Mouse (Mus musculus) heart, embryonic 12.5 days (tissue): ENCODE results near the gene Rem2. TPM values are rescaled to one million over a fixed set of nuclear protein-coding genes. Genes with fewer than 3 reads are reported as not detected.

ENCODE experiments used
- ATAC-seq: fragments of 200-750 bp; cut with Nextera tagmentation; 2 replicates; pipeline ENCODE4 v1.8.0; 2017; ENCODE audit warnings: moderate TSS enrichment, moderate library complexity; ENCODE audit not compliant: insufficient number of reproducible peaks, low FRiP score
- H3K27ac ChIP-seq: fragments of 300-500 bp; sonication (generic); 2 replicates; pipeline ENCODE4 v1.5.1; 2016; ENCODE audit warnings: mild to moderate bottlenecking, moderate library complexity; ENCODE audit not compliant: poor library complexity, severe bottlenecking
- H3K27me3 ChIP-seq: fragments of 300-500 bp; sonication (generic); replicated peaks from 2 replicates; pipeline ENCODE4 v1.6.1; 2016; ENCODE audit warnings: mild to moderate bottlenecking, moderate library complexity
- H3K36me3 ChIP-seq: fragments of 300-500 bp; sonication (generic); 2 replicates; pipeline ENCODE4 v1.6.1; 2016; ENCODE audit warnings: mild to moderate bottlenecking, moderate library complexity
- H3K4me1 ChIP-seq: fragments of 300-500 bp; sonication (generic); replicated peaks from 2 replicates; pipeline ENCODE4 v1.6.1; 2016; ENCODE audit warnings: mild to moderate bottlenecking
- H3K4me2 ChIP-seq: fragments of 300-500 bp; sonication (generic); 2 replicates; pipeline ENCODE4 v1.6.1; 2016; ENCODE audit warnings: mild to moderate bottlenecking, moderate library complexity
- H3K4me3 ChIP-seq: fragments of 300-500 bp; sonication (generic); 2 replicates; pipeline ENCODE4 v1.5.1; 2016; ENCODE audit warnings: mild to moderate bottlenecking
- H3K9ac ChIP-seq: fragments of 300-500 bp; sonication (generic); 2 replicates; pipeline ENCODE4 v1.6.1; 2016; ENCODE audit warnings: mild to moderate bottlenecking, moderate library complexity
- H3K9me3 ChIP-seq: fragments of 300-500 bp; sonication (generic); replicated peaks from 2 replicates; pipeline ENCODE4 v1.6.1; 2016; ENCODE audit warnings: mild to moderate bottlenecking, moderate library complexity
- WGBS: fragments of 180-500 bp; shearing (Covaris S2); methylation state at CpG from one replicate; pipeline ENCODE4 v1.1.7; 2016; 5-methylcytosine and 5-hydroxymethylcytosine counted together
- polyA plus RNA-seq: library from polyadenylated mRNA; unstranded; fragments of >200 nt; fragmentation: Nextera tagmentation; extraction: Ambion mirVana; gene quantifications from 2 replicates; pipeline ENCODE4 v1.2.1, GENCODE M21; 2016

The Rem2 gene
- polyA plus RNA-seq, 1 experiment from 2014 or later = 1.9 TPM

DNA sequence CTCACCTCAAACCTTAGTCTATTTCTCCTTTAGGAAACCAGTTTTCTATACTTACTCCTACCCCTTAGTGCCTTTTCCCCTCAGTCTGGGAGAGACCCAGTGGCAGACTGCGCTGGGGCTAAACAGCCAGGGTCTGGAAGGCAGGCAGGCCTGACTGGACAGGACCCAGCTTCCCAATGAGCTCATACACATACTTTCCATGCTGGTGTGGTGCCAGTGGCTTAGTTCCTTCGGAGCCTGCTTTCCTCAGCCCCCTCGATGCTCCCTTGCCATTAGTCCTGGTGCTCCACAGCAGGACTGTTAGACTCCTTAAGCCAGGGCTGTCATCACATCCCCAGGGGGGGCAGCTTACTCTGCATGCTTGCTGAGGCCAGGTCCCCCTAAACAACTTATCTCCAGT, 30.4 kb upstream of the Rem2 start:
- Histone ChIP-seq H3K9me3 (no peaks in the 10 kb centered on the region), H3K9ac (peak overlapping the region; percentile 15; the same call in 1 of the 2 replicates), H3K36me3 (peaks cover 13% of the 10 kb centered on the region), H3K4me1 (peaks cover 23% of the 10 kb centered on the region), H3K27ac (peak overlapping the region; percentile 26), H3K27me3 (no peaks in the 10 kb centered on the region), H3K4me2 (no peak overlapping the region), H3K4me3 (no peak overlapping the region)
- WGBS = 20% methylated on average over 3 of the region's 3 CpGs
- ATAC-seq = no peak

DNA sequence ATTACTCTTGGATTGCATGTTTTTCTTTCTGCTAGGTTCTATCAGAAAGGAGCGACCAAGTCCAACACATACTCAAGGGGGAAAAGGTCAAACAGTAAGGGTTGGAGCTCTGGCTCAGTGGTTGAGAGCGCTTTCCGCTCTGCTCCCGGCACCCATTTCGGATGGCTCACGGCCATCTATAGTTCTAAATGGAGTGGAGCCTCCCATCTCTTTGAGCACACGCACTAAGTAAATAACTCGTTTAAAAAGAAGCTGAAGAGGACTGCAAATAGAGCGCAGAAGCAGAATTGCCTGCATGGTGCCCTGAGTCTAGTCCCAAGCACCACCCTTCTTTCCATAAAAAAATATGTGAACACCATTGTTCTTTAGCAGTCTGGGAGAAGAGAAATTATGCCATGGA, 22.3 kb upstream of the Rem2 start:
- H3K27me3 ChIP-seq = no peaks in the 10 kb centered on the region; the same call in 1 of the 2 replicates
- H3K9me3 ChIP-seq = no peaks in the 10 kb centered on the region
- H3K4me2 ChIP-seq = no peak overlapping the region
- ATAC-seq = no peak
- 87% methylated on average over 9 of the region's 9 CpGs for WGBS
- H3K36me3 ChIP-seq = no peaks in the 10 kb centered on the region
- no peak overlapping the region for H3K27ac ChIP-seq
- no peaks in the 10 kb centered on the region for H3K4me1 ChIP-seq
- H3K9ac ChIP-seq = no peak overlapping the region
- H3K4me3 ChIP-seq = no peak overlapping the region

DNA sequence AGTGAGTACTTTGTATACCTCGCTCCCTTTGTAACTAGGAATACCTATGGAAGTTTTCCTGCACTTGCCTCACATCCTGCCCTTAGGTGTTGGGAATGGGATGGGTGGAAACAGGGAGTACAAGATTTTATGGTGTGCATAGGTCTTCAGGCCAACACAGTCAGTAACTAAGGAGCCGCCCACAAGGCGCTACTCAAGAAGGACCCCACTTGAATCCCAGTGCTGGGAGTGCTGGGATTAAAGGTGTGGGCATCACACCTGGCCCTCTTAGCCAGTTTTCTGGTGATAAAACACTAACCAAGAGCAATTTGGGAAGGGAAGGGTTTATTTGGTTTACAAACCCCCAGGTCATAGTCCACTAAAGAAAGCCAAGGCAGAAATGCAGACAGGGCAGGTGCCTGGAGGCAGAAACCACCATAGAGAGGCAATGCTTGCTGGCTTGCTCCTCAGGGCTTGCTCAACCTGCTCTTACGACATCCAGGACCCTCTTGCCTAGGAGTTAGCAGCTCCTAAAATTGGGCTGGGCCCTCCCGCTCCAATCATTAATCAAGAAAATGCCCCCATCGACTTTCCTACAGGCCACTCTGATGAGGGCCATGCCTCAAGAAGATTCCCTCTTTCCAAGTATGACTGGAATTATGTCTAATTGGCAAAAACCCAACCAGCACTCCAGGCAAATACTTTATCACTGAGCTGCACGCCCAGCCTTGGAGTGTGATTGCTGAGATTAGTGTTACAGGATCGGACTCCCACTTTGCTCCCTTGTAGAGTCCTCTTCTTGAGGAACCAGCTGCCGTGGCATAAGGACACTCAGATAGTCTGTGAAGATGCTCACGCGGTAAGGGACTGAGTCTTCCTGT, 21.0 kb upstream of the Rem2 start:
- Histone ChIP-seq H3K4me2 (no peak overlapping the region), H3K4me3 (no peak overlapping the region), H3K27me3 (no peaks in the 10 kb centered on the region; the same call in 1 of the 2 replicates), H3K9me3 (no peaks in the 10 kb centered on the region), H3K36me3 (no peaks in the 10 kb centered on the region), H3K9ac (no peak overlapping the region), H3K4me1 (no peaks in the 10 kb centered on the region), H3K27ac (no peak overlapping the region)
- WGBS = 61% methylated on average over 11 of the region's 11 CpGs
- ATAC-seq = no peak

DNA sequence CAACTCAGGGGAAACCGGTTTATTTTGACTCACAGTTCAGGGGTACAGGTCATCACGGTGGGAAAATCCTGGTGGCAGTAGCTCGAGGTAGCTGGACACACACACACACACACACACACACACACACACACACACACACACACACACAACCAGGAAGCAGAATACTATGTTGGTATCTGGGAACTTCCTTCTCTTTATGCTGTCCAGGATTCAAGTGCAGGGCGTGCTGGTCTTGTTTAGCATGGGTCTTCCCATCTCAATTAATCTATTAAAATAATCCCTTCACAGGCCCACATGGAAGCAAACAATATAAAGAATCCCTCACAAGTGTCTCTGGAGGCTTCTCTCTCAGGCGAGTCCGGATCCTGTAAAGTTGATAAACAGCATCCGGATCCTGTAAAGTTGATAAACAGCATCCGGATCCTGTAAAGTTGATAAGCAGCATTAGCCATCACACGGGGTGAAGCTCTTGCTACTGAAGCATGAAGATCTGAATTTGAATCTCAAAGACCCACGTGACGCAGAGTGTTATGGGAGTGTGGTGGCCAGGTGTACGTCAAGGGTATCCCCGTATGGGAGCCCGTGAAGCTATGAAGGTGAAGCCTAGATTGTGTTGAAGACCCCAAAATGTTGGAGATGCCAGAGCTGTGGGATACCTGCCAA, 17.9 kb upstream of the Rem2 start:
- Histone ChIP-seq H3K4me3 (no peak overlapping the region), H3K9me3 (no peaks in the 10 kb centered on the region), H3K27me3 (no peaks in the 10 kb centered on the region), H3K4me2 (no peak overlapping the region), H3K36me3 (no peaks in the 10 kb centered on the region), H3K4me1 (no peaks in the 10 kb centered on the region), H3K9ac (no peak overlapping the region), H3K27ac (no peak overlapping the region)
- 72% methylated on average over 14 of the region's 14 CpGs for WGBS
- ATAC-seq = no peak

GRCm38 (mm10) chr14:54462146-54462545, 13.8 kb upstream of the Rem2 start:
- Histone ChIP-seq H3K4me2 (no peak overlapping the region), H3K9ac (no peak overlapping the region), H3K4me3 (no peak overlapping the region), H3K27ac (no peak overlapping the region), H3K9me3 (no peaks in the 10 kb centered on the region), H3K4me1 (peaks cover 9% of the 10 kb centered on the region; the same call in 1 of the 2 replicates), H3K36me3 (peaks cover 16% of the 10 kb centered on the region), H3K27me3 (no peaks in the 10 kb centered on the region)
- 82% methylated on average over 4 of the region's 4 CpGs for WGBS
- no peak for ATAC-seq

GRCm38 (mm10) chr14:54463108-54463958, 12.6 kb upstream of the Rem2 start:
- Histone ChIP-seq H3K36me3 (peaks cover 28% of the 10 kb centered on the region), H3K27me3 (no peaks in the 10 kb centered on the region), H3K4me2 (peak overlapping the region; percentile 83), H3K9ac (peak overlapping the region; percentile 90; the same call in 1 of the 2 replicates), H3K9me3 (no peaks in the 10 kb centered on the region), H3K4me1 (peaks cover 12% of the 10 kb centered on the region; the same call in 1 of the 2 replicates), H3K4me3 (peak overlapping the region; percentile 81), H3K27ac (peak overlapping the region; percentile 45; the same call in 1 of the 2 replicates)
- 15% methylated on average over 12 of the region's 12 CpGs for WGBS
- ATAC-seq = no peak

- H3K36me3 ChIP-seq = peaks cover 34% of the 10 kb centered on the region
- peak within 1 kb of the TSS; percentile 83 for H3K27ac ChIP-seq
- peak; percentile 93 for ATAC-seq
- H3K4me2 ChIP-seq = peak within 1 kb of the TSS; percentile 83
- WGBS = under 1% methylated on average over 35 of the region's 35 CpGs
- no peaks in the 10 kb centered on the region for H3K27me3 ChIP-seq
- H3K9me3 ChIP-seq = no peaks in the 10 kb centered on the region
- peaks cover 12% of the 10 kb centered on the region; the same call in 1 of the 2 replicates for H3K4me1 ChIP-seq
- peak within 1 kb of the TSS; percentile 81 for H3K4me3 ChIP-seq
- H3K9ac ChIP-seq = peak within 1 kb of the TSS; percentile 90
Observed at GRCm38 (mm10) chr14:54463959-54464292, 12.0 kb upstream of the Rem2 start, which contains the start of gene Lrp10. Gene Lrp10, plus strand, starts transcription at chr14:54464137.

GRCm38 (mm10) chr14:54464293-54465005, 11.5 kb upstream of the Rem2 start:
- ATAC-seq = peak; percentile 78
- Histone ChIP-seq H3K4me2 (peak overlapping the region; percentile 83), H3K4me3 (peak overlapping the region; percentile 81), H3K9me3 (no peaks in the 10 kb centered on the region), H3K9ac (peak overlapping the region; percentile 90), H3K36me3 (peaks cover 39% of the 10 kb centered on the region), H3K27ac (peak overlapping the region; percentile 83), H3K4me1 (peaks cover 12% of the 10 kb centered on the region; the same call in 1 of the 2 replicates), H3K27me3 (no peaks in the 10 kb centered on the region)
- WGBS = under 1% methylated on average over 55 of the region's 57 CpGs

DNA sequence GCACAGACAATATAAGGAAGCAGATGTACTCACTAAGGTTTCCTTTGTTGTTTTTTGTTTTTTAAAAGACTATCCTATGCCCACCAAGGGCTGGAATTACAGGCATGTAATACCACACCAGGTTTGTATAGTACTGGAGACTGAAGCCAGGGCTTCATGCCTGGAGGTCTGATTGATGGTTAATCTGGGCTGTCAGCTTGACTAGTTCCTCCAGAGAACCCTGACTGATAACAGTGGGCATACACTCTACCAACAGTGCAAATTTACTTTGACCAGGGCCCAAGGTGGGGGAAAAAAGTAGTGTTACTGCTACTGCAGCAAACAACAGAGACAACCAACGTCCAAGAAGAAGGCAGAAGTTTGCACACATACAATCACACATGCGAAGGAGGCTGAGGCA, 4.4 kb upstream of the Rem2 start:
- peaks cover 52% of the 10 kb centered on the region for H3K36me3 ChIP-seq
- 93% methylated on average over 2 of the region's 2 CpGs for WGBS

DNA sequence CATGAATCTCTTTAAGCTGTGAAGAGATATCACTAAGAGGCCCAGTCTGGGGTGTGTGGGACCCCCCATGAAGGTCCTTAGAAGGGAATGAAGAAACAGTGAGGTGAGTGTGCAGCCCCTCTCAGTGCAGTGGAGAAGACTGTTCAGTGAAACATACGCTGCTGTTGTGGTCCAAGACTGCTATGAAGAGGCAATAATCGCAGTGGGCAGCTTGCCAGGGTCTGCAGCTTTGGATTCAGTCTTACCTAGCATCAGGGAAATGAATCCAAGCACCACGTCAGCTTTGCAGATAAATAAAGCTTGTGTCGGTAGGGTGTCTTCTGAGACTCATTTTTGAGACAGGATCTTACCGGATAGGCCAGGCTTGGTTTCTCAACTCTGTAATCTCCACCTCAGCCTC, 3.2 kb upstream of the Rem2 start:
- Histone ChIP-seq H3K27me3 (peaks cover 4% of the 10 kb centered on the region), H3K9me3 (no peaks in the 10 kb centered on the region), H3K27ac (no peak overlapping the region), H3K4me2 (no peak overlapping the region), H3K9ac (no peak overlapping the region), H3K4me3 (no peak overlapping the region), H3K4me1 (peaks cover 15% of the 10 kb centered on the region), H3K36me3 (peaks cover 41% of the 10 kb centered on the region)
- 62% methylated on average over 5 of the region's 5 CpGs for WGBS
- ATAC-seq = no peak

More for the DNA sequence above, 4.4 kb upstream of the Rem2 start:
- H3K4me1 ChIP-seq = peaks cover 11% of the 10 kb centered on the region
- ATAC-seq = no peak
- H3K9ac ChIP-seq = no peak overlapping the region
- no peak overlapping the region for H3K4me2 ChIP-seq
- no peaks in the 10 kb centered on the region for H3K9me3 ChIP-seq
- no peaks in the 10 kb centered on the region for H3K27me3 ChIP-seq
- H3K27ac ChIP-seq = no peak overlapping the region
- H3K4me3 ChIP-seq = no peak overlapping the region
